Mouse (Mus musculus) embryo, embryonic 9.5 days (tissue): ENCODE results near the gene Slc31a2.
A peak's percentile ranks its signal among the peaks of the same experiment; 100 is the strongest.
"Not testable (repeated sequence)": the region's sequence is repeated elsewhere in the genome, so short reads cannot be mapped to it uniquely, and the experiment has no call there.

Source experiments
- DNase-seq: peaks from one replicate; pipeline ENCODE4 v3.0.0-alpha.2; 2017; ENCODE audit errors: extremely low spot score

The Slc31a2 gene

GRCm38 (mm10) chr4:62262276-62262675, at the start of gene Slc31a2:
Slc31a2 (plus strand) TSS chr4:62262562.
- no peak for DNase-seq

DNA sequence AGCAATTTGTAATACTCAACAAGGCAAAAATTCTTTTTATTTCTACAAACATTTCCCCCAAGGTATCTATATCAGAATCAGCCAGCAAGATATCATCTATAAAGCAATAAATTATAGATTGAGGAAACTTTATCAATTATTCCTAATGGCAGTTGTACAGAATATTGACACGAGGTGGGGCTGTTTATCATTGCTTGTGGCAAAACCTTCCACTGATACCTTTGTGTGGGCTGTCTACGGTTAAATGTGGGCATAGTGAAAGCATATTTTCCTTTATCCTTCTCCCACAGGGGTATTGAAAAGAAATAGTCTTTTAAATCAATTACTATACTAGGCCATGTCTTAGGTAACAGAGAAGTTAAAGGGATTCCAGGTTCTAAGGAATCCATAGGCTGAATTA, 48.9 kb upstream of the Slc31a2 start:
- DNase-seq: no peak

DNA sequence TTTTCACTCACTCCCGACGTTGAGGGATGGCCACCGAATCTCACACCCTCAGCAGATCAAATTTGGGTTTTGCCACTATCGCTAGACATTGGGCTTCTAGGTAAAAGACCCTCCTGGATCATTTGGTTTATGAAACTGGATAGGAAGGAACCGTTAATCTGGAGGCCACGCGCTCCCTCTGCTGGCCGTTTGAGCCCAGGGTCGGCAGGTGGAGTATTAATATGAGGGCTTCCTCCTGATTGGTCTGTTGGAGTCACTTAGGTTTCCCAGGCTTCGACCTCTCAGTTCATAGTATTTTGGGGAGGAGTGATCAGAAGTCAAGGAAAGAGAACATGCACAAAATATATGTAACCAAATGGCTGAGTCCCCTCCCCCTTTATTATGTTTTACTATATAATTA, 34.0 kb upstream of the Slc31a2 start:
- peak; percentile 34 for DNase-seq

- DNase-seq: no peak
These were observed 32.9 kb upstream of the Slc31a2 start for GRCm38 (mm10) chr4:62229448-62229847.

GRCm38 (mm10) chr4:62230153-62230552, 32.2 kb upstream of the Slc31a2 start:
- no peak for DNase-seq

GRCm38 (mm10) chr4:62230769-62231168, 31.6 kb upstream of the Slc31a2 start, which contains the start of gene Zfp37:
Zfp37 (minus strand) TSS chr4:62231047.
- no peak for DNase-seq

- no peak for DNase-seq
These were observed 21.8 kb upstream of the Slc31a2 start for GRCm38 (mm10) chr4:62240586-62240985.

GRCm38 (mm10) chr4:62248328-62248727, 14.0 kb upstream of the Slc31a2 start:
- no peak for DNase-seq

GRCm38 (mm10) chr4:62250896-62251544, 11.3 kb upstream of the Slc31a2 start:
- DNase-seq: peak; percentile 35

DNA sequence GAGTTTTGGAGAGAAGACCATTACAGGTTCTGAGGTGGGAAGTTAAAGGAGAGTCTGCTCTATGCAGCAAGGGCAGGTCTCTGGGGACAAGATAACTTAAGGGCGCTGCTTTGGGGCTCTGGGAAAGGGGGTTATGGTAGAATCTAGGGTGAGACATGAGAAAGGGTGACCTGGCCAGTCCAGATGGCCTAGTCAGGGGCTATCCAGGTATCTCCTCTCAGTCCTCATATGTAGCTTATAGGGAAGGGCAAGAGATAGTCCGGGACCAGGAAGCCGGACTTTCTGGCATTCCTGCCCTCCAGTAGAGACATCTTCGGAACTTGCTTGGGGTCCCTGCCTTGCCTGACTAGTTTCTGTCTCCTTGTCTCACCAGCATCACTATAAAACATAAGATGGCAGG, 10.6 kb upstream of the Slc31a2 start:
- no peak for DNase-seq

DNA sequence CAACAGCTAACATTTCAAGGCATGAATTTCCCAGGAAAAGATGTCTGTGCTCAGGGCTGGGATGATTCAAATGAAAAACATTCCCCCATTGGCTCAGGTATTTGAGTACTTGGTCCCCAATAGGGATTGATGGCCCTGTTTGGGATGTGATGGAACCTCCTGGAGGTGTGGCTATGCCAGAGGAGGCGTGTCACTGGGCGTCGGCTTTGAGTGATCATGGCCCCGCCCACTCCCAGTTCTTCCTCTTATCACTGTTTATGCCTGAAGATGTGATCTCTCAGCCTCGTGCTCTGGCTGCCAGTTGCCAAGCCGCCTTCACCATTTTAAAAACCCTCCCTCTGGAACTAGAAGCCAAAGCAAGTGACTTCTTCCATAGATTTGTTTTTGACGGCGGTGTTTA, 7.8 kb upstream of the Slc31a2 start:
- no peak for DNase-seq

- peak; percentile 39 for DNase-seq
These were observed 5.4 kb upstream of the Slc31a2 start for GRCm38 (mm10) chr4:62256931-62257330.

GRCm38 (mm10) chr4:62263133-62263844, 927 bp downstream of the Slc31a2 start:
- DNase-seq: no peak

GRCm38 (mm10) chr4:62265154-62265836, 2.9 kb downstream of the Slc31a2 start:
- no peak for DNase-seq

GRCm38 (mm10) chr4:62266016-62266415, 3.7 kb downstream of the Slc31a2 start:
- not testable (repeated sequence) for DNase-seq

DNA sequence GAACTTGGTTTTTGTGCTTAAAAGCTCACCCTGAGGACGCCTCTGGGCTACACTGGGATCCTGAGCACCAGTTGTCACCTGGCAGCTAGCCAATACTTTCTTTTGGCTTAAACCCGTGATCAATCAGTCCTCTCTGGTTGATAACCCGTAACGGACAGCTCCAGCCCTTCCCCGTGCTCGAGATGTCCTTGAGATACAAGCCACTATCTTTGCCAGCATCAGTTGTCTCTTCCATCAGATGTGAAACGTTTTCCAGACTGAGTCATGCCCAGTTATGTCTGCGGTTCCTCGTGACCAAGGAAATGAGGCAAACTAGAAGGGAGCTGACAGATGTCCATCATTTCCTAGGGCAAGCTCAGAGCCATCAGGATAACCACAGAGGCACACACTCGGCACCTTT, 4.7 kb downstream of the Slc31a2 start:
- no peak for DNase-seq

GRCm38 (mm10) chr4:62272696-62273095, 10.3 kb downstream of the Slc31a2 start:
- DNase-seq: no peak

- no peak for DNase-seq
These were observed 11.6 kb downstream of the Slc31a2 start for GRCm38 (mm10) chr4:62273916-62274315.

- DNase-seq: peak; percentile 66
These were observed 12.6 kb downstream of the Slc31a2 start for GRCm38 (mm10) chr4:62274841-62275536.

DNA sequence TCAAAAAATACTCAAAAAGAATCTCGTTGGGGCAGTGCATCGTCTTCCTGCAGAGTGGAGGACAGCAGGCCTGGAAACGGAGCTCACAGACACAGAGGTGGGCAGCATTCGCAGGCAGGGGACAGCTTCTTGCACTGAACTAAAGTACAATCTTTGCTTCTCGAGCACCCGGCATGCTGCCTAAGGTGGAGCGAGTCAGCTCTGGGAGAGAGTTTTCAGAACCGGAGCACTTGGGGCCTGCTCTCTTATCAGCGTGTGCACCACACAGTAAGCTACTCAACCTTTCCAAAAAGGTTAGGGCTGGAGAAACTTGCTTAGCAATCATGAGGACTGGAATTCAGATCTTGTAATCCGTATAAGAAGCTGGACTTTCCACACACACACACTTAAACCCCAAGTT, 14.3 kb downstream of the Slc31a2 start:
- DNase-seq: no peak

- no peak for DNase-seq
These were observed 14.9 kb downstream of the Slc31a2 start for GRCm38 (mm10) chr4:62277222-62277621.

- no peak for DNase-seq
These were observed 15.7 kb downstream of the Slc31a2 start for GRCm38 (mm10) chr4:62278081-62278480.
